Mouse (Mus musculus) olfactory bulb, adult 2 months (tissue): Measurements from ENCODE around the gene Prom1.

Source experiments
- CTCF ChIP-seq: fragments of 200-500 bp; IDR thresholded peaks from 2 replicates; pipeline ENCODE4 v1.5.1; 2012; ENCODE audit warnings: low read depth, mild to moderate bottlenecking, low read length, moderate library complexity; ENCODE audit not compliant: insufficient read depth
- POLR2A ChIP-seq: fragments of 200-500 bp; IDR thresholded peaks from 2 replicates; pipeline ENCODE4 v1.6.1; 2012; ENCODE audit warnings: mild to moderate bottlenecking, low read depth, low read length, moderate library complexity; ENCODE audit not compliant: insufficient read depth

GRCm38 (mm10) chr5:44096996-44097395 lies 4.8 kb downstream of the Prom1 start:
- TF ChIP-seq POLR2A (no peak), CTCF (no peak)
